Mouse (Mus musculus): Measurements from ENCODE around the gene Atrx. TPM values are rescaled to one million over a fixed set of nuclear protein-coding genes. Genes with fewer than 3 reads are reported as not detected.

The Atrx gene
- polyA plus RNA-seq (2012; rRNA removed; ENCODE audit: low replicate concordance): 18.1 and 56.7 TPM in 2 replicates

DNA sequence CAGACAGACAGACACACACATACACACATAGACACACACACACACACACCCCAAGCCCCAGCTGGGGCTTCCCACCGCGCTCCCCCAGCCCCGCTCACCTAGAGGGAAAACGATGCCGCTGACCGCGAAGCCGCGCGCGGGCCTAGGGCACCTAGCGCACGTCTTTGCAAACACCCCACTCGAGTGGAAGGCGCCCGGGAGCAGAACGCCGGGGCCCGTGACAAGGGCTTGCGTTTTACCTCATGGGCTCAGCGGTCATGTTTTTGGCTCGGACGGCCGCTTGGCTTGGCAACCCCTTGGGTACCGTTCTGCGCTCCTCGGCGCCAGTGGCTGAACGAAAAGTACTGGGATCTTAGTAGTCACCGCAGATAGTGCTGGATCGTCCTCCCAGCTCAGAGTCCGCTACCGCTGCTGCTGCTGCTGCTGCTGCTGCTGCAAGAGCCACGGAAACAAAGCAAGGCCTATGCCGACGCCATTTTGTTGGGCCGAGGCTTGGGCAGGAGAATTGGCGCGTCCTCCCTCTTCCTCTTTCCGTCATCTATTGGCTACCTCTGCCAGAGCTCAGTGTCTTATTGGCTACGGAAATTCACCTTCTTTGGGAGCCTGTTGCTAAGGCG is at the start of gene Atrx:
TSS of gene Atrx (minus strand) at position 543 of the 617 bp plus-strand sequence.

DNA sequence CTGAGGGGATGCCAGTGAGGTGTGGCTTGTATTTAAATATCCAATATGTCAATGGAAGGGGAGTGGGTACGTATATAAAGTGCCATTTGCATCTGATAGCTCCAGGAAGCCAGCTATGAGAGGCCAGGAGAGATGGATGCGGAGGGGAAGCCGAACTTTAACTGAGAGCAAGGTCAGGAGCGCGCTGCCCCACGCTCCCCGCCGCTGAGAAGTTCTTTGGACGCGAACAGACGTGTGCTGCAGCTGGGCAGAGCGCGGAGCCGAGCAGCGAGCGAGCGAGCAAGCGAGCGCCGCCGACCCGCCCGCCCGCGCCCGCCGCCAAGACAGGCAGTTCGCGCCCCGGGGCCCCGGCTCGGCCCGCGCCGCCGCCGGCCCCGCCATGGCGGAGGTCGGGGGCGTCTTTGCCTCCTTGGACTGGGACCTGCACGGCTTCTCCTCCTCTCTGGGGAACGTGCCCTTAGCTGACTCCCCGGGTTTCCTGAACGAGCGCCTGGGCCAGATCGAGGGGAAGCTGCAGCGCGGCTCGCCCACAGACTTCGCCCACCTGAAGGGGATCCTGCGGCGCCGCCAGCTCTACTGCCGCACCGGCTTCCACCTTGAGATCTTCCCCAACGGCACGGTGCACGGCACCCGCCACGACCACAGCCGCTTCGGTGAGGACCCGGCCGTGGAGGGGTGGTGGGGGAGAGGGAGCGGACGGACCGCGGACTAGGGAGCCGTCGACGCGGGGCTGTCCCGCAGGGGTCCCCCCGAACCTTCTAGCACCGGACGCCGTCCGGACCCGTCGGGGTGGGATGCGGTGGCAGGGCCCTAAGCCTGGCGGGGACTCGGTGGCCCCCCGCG is 164.8 kb downstream of the Atrx start, which contains the start of gene Fgf16:
TSS of gene Fgf16 (plus strand) at position 118 of the 843 bp plus-strand sequence.

Other genes with a start within 250 kb of the Atrx start
- 0.65 and 0.99 TPM in 2 replicates for gene Fgf16, start 165.1 kb downstream of the Atrx start, polyA plus RNA-seq (2012; rRNA removed; ENCODE audit: low replicate concordance)
- 2.9 and 9.1 TPM in 2 replicates for gene Magt1, start 82.5 kb upstream of the Atrx start, polyA plus RNA-seq (2012; rRNA removed; ENCODE audit: low replicate concordance)
- gene Cox7b, start 86.3 kb upstream of the Atrx start, polyA plus RNA-seq (2012; rRNA removed; ENCODE audit: low replicate concordance): 94.6 and 306 TPM in 2 replicates
- gene Atp7a, start 97.9 kb upstream of the Atrx start, polyA plus RNA-seq (2012; rRNA removed; ENCODE audit: low replicate concordance): 1.7 and 4.5 TPM in 2 replicates
- 0.93 and 1.1 TPM in 2 replicates for gene Tlr13, start 213.8 kb upstream of the Atrx start, polyA plus RNA-seq (2012; rRNA removed; ENCODE audit: low replicate concordance)

Measured in mammary gland, adult 2 months (tissue).